In genomic region chrX:11855910-11856309, GRCm38 (mm10) we compare ENCODE assay signal across 23 mouse cellular contexts.
DNase-seq lines count a peak whose midpoint lies in the region; ATAC-seq and TF ChIP-seq lines count a peak whose summit lies in the region.
"Had no signal": no experiment of that assay in that cellular context is flagged by ENCODE, and none has a peak within 500 bp of the region (broad histone marks: within the 10 kb centered on the region; RNA-seq: fewer than 3 reads in every experiment).

No protein-coding gene starts in this region.

- no peak overlapping the region for H3K4me2 ChIP-seq in lung, embryonic 14.5 days
- no peak overlapping the region for H3K4me2 ChIP-seq in myocyte (ENCODE audit: low read depth)
- H3K4me2 ChIP-seq: embryonic facial prominence, embryonic 15.5 days; heart, embryonic 11.5 days; heart, embryonic 15.5 days; hindbrain, embryonic 14.5 days had no signal

- WGBS in lung, embryonic 14.5 days: 61% methylated on average over 4 of the region's 4 CpGs

- DNase-seq in adrenal gland, postnatal 25 days: peak; percentile 14
- no peak for DNase-seq in adrenal gland, postnatal 4 days (ENCODE audit: low spot score in 2 of 2)
- DNase-seq in lung, embryonic 14.5 days: peak; percentile 72
- no peak for DNase-seq in lung, adult 18-20 months
- peak; percentile 54 for DNase-seq in lung, postnatal 10 days
- no peak for DNase-seq in ovary, adult 18-20 months (ENCODE audit: low spot score)
- DNase-seq in ovary, postnatal 10 days (ENCODE audit: low spot score): no peak
- DNase-seq: cerebellum, adult 2 months; embryo, embryonic 11 days; gastrocnemius, postnatal 10 days; heart, adult 2 months had no signal

- TF ChIP-seq CTCF in lung, embryonic 14.5 days (IDR thresholded peaks at IDR 0.05; ENCODE audit: low read depth): no peak

- ATAC-seq in lung, embryonic 14.5 days (ENCODE audit: insufficient read depth): peak; percentile 56; the same call in 1 of the 2 replicates
- ATAC-seq: activated CD4-positive, CD25-positive, alpha-beta regulatory T cell, adult 4 months; forebrain, embryonic 14.5 days; Patski had no signal

- no peaks in the 10 kb centered on the region for H3K27me3 ChIP-seq in lung, embryonic 14.5 days (ENCODE audit: insufficient read depth, low read length)
- no peaks in the 10 kb centered on the region for H3K27me3 ChIP-seq in myocyte (ENCODE audit: control insufficient read depth, insufficient read depth, insufficient read length)
- H3K27me3 ChIP-seq: CH12.LX had no signal

- H3K27ac ChIP-seq in lung, embryonic 14.5 days (ENCODE audit: low read depth): no peak overlapping the region
- H3K27ac ChIP-seq: embryonic facial prominence, embryonic 15.5 days; forebrain, embryonic 10.5 days; heart, adult 2 months; heart, embryonic 15.5 days; hindbrain, embryonic 10.5 days; hindbrain, embryonic 14.5 days had no signal

- peaks cover 6% of the 10 kb centered on the region; the same call in 1 of the 2 replicates for H3K4me1 ChIP-seq in lung, embryonic 14.5 days (ENCODE audit: insufficient read depth)
- H3K4me1 ChIP-seq: embryonic facial prominence, embryonic 15.5 days had no signal

- H3ac ChIP-seq in myocyte (ENCODE audit: control insufficient read depth, insufficient read length): no peak overlapping the region

- H3K36me3 ChIP-seq in lung, embryonic 14.5 days (ENCODE audit: insufficient read depth): no peaks in the 10 kb centered on the region
- no peaks in the 10 kb centered on the region for H3K36me3 ChIP-seq in myocyte (ENCODE audit: control insufficient read depth, insufficient read depth)
- H3K36me3 ChIP-seq: embryonic facial prominence, embryonic 15.5 days; forebrain, embryonic 10.5 days; heart, embryonic 15.5 days; hindbrain, embryonic 10.5 days had no signal

- no peak for TF ChIP-seq POLR2A in myocyte (IDR thresholded peaks at IDR 0.05; ENCODE audit: insufficient read length, low read depth)

- H3K9ac ChIP-seq in lung, embryonic 14.5 days: no peak overlapping the region
- H3K9ac ChIP-seq: embryonic facial prominence, embryonic 15.5 days; heart, embryonic 15.5 days; hindbrain, embryonic 14.5 days had no signal

- no peaks in the 10 kb centered on the region for H3K9me3 ChIP-seq in lung, embryonic 14.5 days (ENCODE audit: low read depth, low read length)
- H3K9me3 ChIP-seq: embryonic facial prominence, embryonic 15.5 days; forebrain, embryonic 10.5 days; heart, embryonic 15.5 days; hindbrain, embryonic 10.5 days had no signal

- no peak overlapping the region for H3K4me3 ChIP-seq in lung, embryonic 14.5 days (ENCODE audit: low read depth, low read length)
- H3K4me3 ChIP-seq in myocyte: no peak overlapping the region
- H3K4me3 ChIP-seq: embryonic facial prominence, embryonic 15.5 days; erythroblast, embryonic 14.5 days; forebrain, embryonic 10.5 days; heart, adult 2 months; heart, embryonic 15.5 days; hindbrain, embryonic 10.5 days had no signal

- no peaks in the 10 kb centered on the region for H3K79me2 ChIP-seq in myocyte (ENCODE audit: control insufficient read depth, insufficient read depth)

TF ChIP-seq in myocyte, 11 proteins besides CTCF, POLR2A, EP300 and RAD21:
- TF ChIP-seq USF1 (IDR thresholded peaks at IDR 0.05; ENCODE audit: low read depth) (no peak), MYOD1 (IDR thresholded peaks at IDR 0.05; ENCODE audit: control insufficient read depth in 1 of 3, insufficient read length in 2 of 3, low read depth in 2 of 3) (peak in 2 of 3 experiments; percentile 19), MYOG (IDR thresholded peaks at IDR 0.05; ENCODE audit: control insufficient read depth in 1 of 3, insufficient read depth in 1 of 3, insufficient read length in 2 of 3, low read depth in 2 of 3) (peak in 1 of 3 experiments; percentile 46)

Comparison
In these comparisons a context has a peak if more than half of its experiments do, and no peak if none do; other contexts are left out.
1. DNase-seq: peak in adrenal gland, postnatal 25 days (single experiment), lung, embryonic 14.5 days (single experiment) and lung, postnatal 10 days (single experiment); none in adrenal gland, postnatal 4 days (0 of 2), lung, adult 18-20 months (0 of 2), ovary, adult 18-20 months (single experiment) and ovary, postnatal 10 days (single experiment).